Mouse (Mus musculus) bone marrow macrophage, adult 2 months (primary cell): Measurements from ENCODE around the gene Plekha7.

Experiments
- CTCF ChIP-seq: IDR thresholded peaks from 2 replicates; pipeline ENCODE4 v1.5.1; 2012; ENCODE audit warnings: low read depth, mild to moderate bottlenecking, low read length, moderate library complexity
- POLR2A ChIP-seq: IDR thresholded peaks from 2 replicates; pipeline ENCODE4 v1.6.1; 2012; ENCODE audit warnings: mild to moderate bottlenecking, low read depth, low read length, borderline replicate concordance

DNA sequence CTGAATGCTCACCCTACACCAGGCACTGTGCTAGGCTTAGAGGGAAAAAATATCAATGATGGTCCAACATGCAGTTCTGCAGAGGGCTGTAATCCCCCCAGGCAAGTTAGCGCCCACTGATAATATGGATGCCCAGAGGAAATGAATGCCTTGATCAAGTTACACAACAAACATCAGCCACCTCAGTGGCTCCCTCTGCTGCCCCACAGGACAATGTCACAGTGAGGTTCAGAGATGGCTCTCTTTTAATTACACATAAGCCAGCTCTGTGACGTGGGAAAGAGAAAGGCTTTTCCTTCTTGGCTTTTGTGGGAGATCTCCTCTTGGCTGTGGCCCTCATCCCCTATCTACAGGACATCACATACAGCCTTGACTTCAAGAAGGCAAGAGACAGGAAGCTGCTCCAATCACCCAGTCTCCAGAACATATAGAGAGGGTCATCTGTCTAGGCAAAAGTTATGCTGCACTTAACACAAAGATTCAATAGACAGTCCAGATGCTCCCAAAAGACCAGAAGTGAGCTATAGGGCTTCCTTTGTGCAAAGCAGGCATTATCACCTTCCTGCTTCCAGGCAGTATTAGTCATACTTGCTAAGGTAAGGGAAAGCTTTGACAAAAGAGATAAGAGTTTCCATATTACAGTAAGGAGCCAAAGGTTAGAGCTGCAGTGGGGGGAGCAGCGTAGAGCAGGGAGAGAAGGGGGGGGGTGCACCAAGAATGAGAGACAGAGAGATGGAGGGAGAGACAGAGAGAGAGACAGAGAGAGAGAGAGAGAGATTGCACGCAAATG, 47.2 kb downstream of the Plekha7 start:
- TF ChIP-seq CTCF = no peak
- TF ChIP-seq POLR2A = no peak
